Mouse (Mus musculus): ENCODE results near the gene Kiss1. TPM values are rescaled to one million over a fixed set of nuclear protein-coding genes. Genes with fewer than 3 reads are reported as not detected.

Gene Kiss1
- not detected for polyA plus RNA-seq (2017; shearing (Covaris generic))

DNA sequence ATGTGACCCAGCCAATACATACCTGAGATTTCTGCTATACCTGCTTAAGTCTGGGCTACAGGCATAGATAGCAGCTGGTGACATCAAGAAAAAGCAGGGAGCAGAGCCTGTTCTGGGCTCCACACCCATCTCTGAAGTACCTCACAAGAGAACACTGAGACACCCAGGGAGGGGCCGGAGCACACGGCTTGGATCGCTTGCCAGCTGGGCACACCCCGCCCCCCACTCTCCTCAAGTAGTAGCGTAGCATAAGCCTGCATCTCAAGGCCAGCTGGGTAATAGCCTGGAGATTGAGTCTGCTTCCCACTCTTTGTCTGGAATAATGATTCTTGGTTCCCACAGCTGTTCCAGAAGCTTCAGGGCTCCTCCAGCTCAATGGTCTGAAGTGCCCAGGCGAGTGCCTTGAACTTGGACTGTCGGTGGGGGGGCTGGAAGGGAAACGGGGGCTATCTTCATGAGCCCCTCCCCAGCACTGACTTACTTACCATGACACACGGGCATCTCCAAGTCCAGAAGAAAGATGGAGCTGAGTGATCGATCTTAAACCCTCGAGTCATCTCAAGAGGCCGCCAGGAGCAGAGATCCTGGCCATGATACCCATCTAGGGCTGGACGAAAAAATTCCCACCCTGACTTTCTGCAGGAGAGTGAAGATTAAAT, at the start of gene Kiss1:
Kiss1 (plus strand) TSS at position 609 of the 659 bp plus-strand sequence.
- no peak for ATAC-seq

DNA sequence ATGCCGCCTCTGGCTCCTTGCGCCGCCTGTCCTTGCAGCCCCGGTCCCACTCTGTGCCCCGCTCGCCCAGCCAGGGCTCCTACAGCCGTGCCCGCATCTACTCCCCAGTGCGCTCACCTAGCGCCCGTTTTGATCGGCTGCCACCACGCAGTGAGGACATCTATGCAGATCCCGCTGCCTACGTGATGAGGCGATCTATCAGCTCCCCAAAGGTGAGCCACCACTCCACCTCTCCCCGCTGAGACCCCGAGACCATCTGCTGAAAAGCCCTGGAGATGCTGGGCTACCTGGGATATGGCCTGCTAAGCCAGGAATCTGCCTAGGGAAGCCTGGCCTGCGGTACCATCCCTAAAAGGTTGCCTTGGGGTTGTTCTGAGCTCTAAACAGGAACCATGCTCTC, 47.5 kb upstream of the Kiss1 start:
- ATAC-seq: no peak

GRCm38 (mm10) chr1:133276983-133277382, 44.7 kb upstream of the Kiss1 start:
- ATAC-seq: no peak

GRCm38 (mm10) chr1:133278539-133278938, 43.1 kb upstream of the Kiss1 start:
- no peak for ATAC-seq

DNA sequence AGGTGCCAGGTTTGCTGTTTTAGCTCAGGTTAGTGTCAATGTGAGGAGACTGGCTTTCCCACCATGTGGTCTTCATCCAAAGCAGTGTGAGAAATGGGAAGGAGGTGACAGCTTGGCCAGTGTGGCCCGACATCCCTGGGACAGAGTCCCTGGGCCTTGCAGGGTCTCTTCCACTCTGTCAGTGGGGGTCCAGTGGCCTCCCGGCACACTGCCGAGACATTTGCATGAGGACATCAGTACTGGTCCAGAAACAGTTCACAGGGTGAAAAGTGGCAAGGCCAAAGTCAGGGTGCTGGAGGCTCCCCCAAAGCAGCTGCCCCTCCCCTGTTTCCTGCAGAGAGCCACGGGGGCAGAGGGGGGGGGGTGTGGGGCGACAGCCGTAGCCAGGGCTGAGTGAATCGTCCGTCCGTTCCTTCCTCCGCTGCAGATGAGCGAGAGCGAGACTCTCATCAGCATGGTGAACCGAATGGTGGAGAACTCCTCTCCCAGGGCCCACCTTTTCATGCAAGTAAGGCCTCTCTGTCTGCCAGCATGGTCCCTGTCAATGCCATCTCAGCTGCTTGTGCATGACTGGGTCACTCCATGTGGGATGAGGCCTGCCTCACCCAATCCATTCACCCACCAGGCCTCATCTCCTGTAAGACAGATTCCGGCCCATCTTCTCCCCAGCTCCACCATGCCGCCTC, 42.6 kb upstream of the Kiss1 start:
- no peak for ATAC-seq

GRCm38 (mm10) chr1:133279632-133280093, 42.0 kb upstream of the Kiss1 start:
- no peak for ATAC-seq

GRCm38 (mm10) chr1:133280537-133280936, 41.1 kb upstream of the Kiss1 start:
- no peak for ATAC-seq

DNA sequence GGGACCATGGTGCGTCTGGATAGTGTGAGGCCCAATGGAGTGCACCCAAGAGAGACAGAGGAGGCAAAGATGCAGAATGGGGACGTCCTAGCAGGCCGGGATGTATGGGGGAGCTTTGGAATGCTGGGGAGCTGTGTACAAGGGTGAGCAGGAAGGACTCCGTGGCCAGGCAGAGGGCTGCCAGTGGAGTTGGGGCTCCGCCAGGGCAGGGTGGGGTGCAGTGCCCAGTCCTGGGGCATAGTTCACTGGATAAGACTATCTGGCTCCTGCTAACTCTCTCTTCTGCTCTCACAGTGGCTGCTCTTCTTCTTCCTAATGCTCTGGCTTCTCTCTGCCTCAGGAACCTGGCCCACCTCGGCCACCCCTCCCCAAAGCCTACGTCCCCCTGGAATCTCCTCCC, 35.8 kb upstream of the Kiss1 start:
- ATAC-seq: no peak

DNA sequence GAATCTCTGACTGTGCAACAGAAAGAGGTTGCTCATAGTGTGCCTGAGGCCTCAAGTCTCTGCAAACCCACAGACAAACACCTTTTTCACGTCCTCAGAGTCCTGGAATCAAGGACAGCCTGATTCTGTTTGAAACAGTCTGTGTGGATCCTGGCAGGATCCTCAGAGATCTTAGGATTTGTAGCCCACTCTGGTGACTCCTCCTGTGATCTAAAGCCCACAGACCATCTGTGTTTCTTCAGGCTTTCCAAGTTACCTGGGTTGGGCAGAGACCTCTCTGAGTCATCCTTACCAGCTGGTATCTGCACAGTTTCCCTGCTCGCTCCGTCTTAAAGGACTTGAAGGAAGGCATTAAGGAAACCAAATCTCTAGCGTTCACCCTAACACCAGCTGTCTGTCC, 34.6 kb upstream of the Kiss1 start:
- ATAC-seq: no peak

DNA sequence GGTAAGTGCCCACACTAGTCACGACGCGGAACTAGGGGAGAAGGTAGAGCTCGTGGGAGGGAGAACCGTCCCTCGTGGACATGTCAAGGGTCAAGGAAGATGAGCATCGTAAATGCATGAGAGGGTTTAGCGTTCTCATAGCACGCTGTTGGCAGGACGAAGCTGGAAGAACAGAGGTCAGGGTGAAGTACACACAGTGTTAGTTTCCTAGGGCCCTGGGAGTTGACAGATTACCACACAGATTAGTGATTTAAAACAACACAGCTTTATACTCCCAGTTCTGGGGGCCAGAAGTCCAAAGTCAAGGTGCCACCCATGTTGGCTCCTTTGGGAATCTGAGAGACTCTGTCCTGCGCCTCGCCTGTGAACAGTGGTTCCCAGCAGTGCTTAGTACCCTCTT, 33.8 kb upstream of the Kiss1 start:
- no peak for ATAC-seq

- ATAC-seq: no peak
Observed at GRCm38 (mm10) chr1:133291888-133292287, 29.8 kb upstream of the Kiss1 start.

GRCm38 (mm10) chr1:133292608-133293007, 29.1 kb upstream of the Kiss1 start:
- no peak for ATAC-seq

DNA sequence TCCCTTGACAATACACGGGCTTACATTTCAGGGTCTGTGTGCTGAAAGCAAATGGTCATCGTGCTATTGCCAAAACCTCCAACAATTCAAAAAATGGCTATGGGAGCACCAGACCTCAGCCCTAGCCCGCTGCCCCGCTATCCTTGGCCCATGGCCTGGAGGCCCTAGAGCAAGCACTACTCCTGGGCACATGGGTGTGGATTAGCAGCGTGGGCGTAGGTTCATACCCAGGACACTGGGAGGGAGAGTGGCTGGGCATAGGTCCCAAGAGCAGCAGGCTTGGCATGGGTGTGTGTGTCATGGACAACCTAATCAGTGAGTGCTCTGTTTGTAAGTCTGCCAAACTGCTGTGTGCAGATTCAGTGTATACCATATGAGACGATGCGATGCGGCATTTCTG, 25.3 kb upstream of the Kiss1 start:
- no peak for ATAC-seq

- ATAC-seq: no peak
Observed at GRCm38 (mm10) chr1:133298816-133299215, 22.9 kb upstream of the Kiss1 start.

DNA sequence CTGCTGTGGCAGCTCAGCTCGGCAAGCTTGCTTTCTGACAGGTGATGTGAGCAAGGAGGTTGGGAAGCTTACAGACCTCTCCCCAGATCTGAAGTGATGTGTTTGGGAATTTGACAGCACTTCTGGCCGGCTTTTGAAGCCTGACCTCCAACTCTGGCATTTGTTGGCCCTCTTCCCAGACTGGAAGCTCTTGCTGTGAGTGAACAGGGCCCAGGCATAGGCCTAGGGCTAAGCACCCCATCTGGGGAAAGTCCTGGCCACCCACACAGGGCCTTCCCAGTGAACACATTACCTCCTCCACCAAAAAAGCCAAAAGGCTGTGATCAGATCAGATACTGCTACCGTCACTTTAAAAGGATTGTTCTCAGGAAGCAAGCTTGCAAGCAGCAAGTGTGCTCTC, 19.1 kb upstream of the Kiss1 start:
- ATAC-seq: no peak

- ATAC-seq: no peak
Observed at GRCm38 (mm10) chr1:133306842-133307241, 14.8 kb upstream of the Kiss1 start.

DNA sequence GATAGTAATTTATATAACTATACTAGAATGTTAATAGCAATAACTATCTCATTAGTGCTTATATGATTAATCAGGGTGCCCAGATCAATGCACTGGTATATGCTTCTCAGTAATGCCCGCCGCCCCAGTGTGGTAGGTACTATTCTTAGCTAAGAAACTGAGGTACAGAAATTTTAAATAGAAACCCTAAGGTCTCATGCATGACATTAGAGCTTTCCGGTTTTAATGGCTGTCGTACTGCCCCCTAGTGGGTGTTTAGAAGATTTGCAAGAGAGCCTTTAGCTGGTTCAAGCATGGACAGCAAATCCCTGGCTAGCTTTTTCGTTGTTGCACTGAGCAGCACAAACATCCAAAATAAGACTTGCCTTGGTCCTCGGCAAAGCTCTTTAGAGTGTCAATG, 14.4 kb upstream of the Kiss1 start:
- no peak for ATAC-seq

GRCm38 (mm10) chr1:133309652-133310267, 11.9 kb upstream of the Kiss1 start, which contains the start of gene Golt1a:
Gene Golt1a, plus strand, starts transcription at chr1:133309800.
- ATAC-seq: no peak

- ATAC-seq: no peak
Observed at GRCm38 (mm10) chr1:133311240-133311639, 10.4 kb upstream of the Kiss1 start.

DNA sequence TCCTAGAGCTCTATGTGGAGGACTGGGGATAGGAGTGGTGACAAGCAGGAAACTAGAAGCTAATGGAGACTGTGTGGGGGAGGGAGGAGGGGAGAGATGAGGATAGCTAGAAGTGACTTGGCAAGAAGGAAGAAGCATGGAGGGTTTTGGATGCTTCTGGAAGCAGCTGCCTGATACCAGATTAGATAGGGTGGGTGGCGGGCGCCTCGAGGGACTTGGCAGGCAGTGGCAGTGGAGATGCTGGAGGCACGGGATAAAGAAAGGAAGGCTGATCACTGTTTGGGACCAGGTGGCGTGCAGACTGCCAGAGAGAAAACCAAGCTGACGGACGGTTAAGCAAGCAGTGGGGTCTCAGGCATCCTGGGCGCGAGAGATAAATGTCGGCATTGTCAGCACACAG, 9.7 kb upstream of the Kiss1 start:
- ATAC-seq: no peak

- ATAC-seq: no peak
Observed at GRCm38 (mm10) chr1:133314364-133314763, 7.3 kb upstream of the Kiss1 start.

GRCm38 (mm10) chr1:133315775-133316174, 5.9 kb upstream of the Kiss1 start:
- ATAC-seq: no peak

- ATAC-seq: no peak
Observed at GRCm38 (mm10) chr1:133316577-133316976, 5.1 kb upstream of the Kiss1 start.

- no peak for ATAC-seq
Observed at GRCm38 (mm10) chr1:133317149-133317548, 4.5 kb upstream of the Kiss1 start.
